Mouse (Mus musculus): ENCODE data around the gene Pfkm.

GRCm38 (mm10) chr15:98116287-98116686 lies 23.9 kb downstream of the Pfkm start:
- TF ChIP-seq POLR2A (IDR thresholded peaks at IDR 0.05; ENCODE audit: extremely low read depth, insufficient read depth, low read length) (no peak), CTCF (IDR thresholded peaks at IDR 0.05; ENCODE audit: low read depth, low read length) (no peak)

Measured in liver, adult 2 months (tissue).